Mouse (Mus musculus): ENCODE measurements at regions not wholly inside any gene's neighbourhood (a gene's known extent, or its start where the extent isn't known, plus 50 kb on each side); places are given as distances from the start of the nearest gene placed in this dataset.
A peak's percentile ranks its signal among the peaks of the same experiment; 100 is the strongest.

DNA sequence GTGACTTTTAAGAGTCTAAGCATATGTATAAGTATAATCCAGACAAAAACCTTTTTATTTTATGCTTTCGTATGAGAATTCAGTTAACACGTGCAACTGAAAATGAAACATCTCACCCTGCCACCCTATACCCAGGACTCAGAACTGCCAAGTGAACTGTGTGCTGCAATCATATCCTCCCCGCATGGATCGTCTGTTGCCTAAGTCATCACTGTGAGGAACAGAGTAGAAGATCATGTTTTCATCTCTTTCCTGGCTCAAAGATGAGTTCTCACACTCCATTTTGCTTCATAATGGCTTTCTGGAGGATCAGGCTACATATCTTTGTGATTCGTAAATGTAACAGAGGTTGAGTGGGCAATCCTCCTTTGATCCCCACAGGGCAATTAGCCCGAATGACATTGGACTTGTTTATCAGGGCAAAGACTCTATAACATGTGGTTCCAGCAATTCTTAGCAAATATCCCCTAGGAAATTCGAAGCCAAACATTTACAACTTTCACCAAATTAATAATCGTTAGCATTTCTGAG, 325.9 kb downstream of the Epha7 start:
- Histone ChIP-seq H3K4me2 (no peak overlapping the region), H3K36me3 (no peaks in the 10 kb centered on the region), H3K4me1 (replicated peaks) (no peaks in the 10 kb centered on the region), H3K27me3 (no peaks in the 10 kb centered on the region), H3K27ac (no peak overlapping the region), H3K9ac (no peak overlapping the region), H3K4me3 (no peak overlapping the region), H3K9me3 (replicated peaks) (no peaks in the 10 kb centered on the region)
- no peak for ATAC-seq (replicated peaks; ENCODE audit: insufficient number of reproducible peaks, insufficient read depth, low FRiP score, low read depth)
- 74% methylated on average over 8 of the region's 8 CpGs for WGBS

DNA sequence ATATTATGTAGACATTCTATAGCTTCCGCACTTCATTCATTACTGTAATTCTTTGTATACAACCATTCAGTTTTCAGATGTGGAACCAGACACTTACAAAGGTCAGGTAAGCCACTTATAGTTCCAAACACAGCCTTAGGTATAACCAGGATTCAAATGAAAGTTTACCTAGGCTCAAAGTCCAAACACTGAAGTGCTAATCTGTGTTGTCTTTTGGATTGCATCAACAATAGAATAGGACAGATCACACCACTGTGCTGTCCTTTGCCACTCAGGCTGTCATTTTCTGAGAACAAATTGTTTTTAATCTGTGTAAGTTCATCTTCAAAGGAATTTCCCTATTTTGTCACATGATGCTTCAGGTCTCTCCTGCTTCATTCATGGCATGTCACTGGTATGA, 330.5 kb downstream of the Epha7 start:
- Histone ChIP-seq H3K9ac (no peak overlapping the region), H3K4me1 (replicated peaks) (no peaks in the 10 kb centered on the region), H3K9me3 (replicated peaks) (no peaks in the 10 kb centered on the region), H3K27ac (no peak overlapping the region), H3K27me3 (no peaks in the 10 kb centered on the region), H3K4me2 (no peak overlapping the region), H3K36me3 (no peaks in the 10 kb centered on the region), H3K4me3 (no peak overlapping the region)
- no peak for ATAC-seq (replicated peaks; ENCODE audit: insufficient number of reproducible peaks, insufficient read depth, low FRiP score, low read depth)
- WGBS, result 91% methylated on average over 1 of the region's 1 CpGs

DNA sequence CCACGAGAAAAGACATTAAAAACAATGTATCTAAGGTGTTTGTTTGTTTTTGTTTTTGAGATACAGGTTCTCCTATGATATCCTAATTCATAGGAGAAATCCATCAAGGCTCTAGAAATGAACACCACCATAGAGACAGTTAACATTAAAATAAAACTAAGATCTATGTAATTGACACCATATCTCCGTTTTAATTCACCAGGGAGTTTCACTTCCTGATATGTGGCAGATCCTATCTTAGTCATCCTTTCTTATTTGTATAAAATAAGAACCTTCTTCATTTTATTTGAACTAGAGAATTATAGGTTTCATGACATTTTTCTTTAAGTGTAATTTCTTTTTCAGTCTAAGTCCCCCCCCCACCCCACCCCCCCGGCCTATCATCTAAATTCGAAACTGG, 332.3 kb downstream of the Epha7 start:
- Histone ChIP-seq H3K27ac (no peak overlapping the region), H3K4me2 (no peak overlapping the region), H3K27me3 (no peaks in the 10 kb centered on the region), H3K4me3 (no peak overlapping the region), H3K9ac (no peak overlapping the region), H3K9me3 (replicated peaks) (no peaks in the 10 kb centered on the region), H3K4me1 (replicated peaks) (no peaks in the 10 kb centered on the region), H3K36me3 (no peaks in the 10 kb centered on the region)
- WGBS, result 79% methylated on average over 4 of the region's 4 CpGs
- ATAC-seq (replicated peaks; ENCODE audit: insufficient number of reproducible peaks, insufficient read depth, low FRiP score, low read depth), result no peak

DNA sequence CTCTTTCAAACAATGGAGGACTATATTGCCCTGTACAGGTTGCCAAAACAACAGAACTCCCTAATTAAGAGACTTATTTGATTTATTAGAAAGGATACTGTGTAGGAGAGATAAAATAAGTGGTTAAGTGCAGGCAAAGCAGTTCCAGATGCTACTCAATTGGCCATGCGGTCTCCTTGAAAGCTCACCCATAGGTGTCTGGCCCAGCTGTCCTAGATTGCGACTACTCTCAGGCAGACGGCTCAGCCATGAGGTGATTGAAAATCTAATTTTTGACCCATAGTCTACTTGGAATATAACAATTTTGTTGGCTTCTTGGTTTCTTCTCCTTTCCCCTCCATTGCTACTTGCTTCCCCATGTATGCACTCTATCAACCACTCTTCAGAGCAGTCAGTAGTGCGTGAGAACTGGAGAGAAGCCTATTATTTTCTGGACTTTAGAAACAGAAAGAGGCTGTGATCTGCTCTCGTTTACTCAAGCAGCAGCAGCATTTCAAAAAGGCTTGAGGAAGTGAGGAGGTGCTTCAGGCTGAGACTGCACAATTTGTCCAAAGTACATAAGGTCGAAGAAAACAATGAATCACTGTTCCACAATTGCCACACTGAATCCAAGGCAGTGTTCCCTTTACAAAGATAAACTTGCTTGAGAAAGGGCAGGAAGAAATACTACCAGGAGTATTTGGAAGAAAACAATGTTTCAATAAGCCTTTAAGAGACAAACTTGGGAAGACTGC, 339.4 kb downstream of the Epha7 start:
- Histone ChIP-seq H3K27me3 (no peaks in the 10 kb centered on the region), H3K4me1 (replicated peaks) (no peaks in the 10 kb centered on the region), H3K9ac (no peak overlapping the region), H3K4me3 (no peak overlapping the region), H3K4me2 (no peak overlapping the region), H3K9me3 (replicated peaks) (no peaks in the 10 kb centered on the region), H3K36me3 (no peaks in the 10 kb centered on the region), H3K27ac (no peak overlapping the region)
- 0 out of 2 replicates have a peak, but pooled peaks have one; percentile 18 for ATAC-seq (replicated peaks; ENCODE audit: insufficient number of reproducible peaks, insufficient read depth, low FRiP score, low read depth)
- WGBS, result 67% methylated on average over 6 of the region's 6 CpGs

DNA sequence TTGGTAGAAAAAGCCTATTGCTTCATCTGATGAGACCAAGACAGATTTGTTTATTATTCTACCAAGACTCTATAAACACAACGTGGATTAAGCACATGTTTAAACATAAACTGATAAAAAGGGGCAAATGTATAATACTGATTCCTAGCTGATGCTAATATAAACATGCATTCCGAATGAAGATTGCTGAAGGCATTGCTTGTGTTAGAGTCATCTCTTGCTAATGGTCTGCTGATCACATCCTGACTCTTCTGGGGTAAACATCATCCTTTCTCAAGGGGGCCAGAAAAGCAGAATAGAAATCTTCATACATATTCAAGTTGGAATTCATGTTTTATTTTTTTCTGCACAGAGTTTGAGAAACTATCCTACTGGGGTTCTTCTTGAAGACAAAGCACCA, 369.6 kb downstream of the Epha7 start:
- H3K4me3 ChIP-seq, result no peak overlapping the region
- no peak overlapping the region for H3K9ac ChIP-seq
- H3K27me3 ChIP-seq, result no peaks in the 10 kb centered on the region
- ATAC-seq (replicated peaks; ENCODE audit: insufficient number of reproducible peaks, insufficient read depth, low FRiP score, low read depth), result no peak
- no peaks in the 10 kb centered on the region for H3K36me3 ChIP-seq
- no peaks in the 10 kb centered on the region for H3K4me1 ChIP-seq (replicated peaks)
- WGBS, result 59% methylated on average over 2 of the region's 2 CpGs
- H3K27ac ChIP-seq, result no peak overlapping the region
- H3K9me3 ChIP-seq (replicated peaks), result no peaks in the 10 kb centered on the region
- H3K4me2 ChIP-seq, result no peak overlapping the region

DNA sequence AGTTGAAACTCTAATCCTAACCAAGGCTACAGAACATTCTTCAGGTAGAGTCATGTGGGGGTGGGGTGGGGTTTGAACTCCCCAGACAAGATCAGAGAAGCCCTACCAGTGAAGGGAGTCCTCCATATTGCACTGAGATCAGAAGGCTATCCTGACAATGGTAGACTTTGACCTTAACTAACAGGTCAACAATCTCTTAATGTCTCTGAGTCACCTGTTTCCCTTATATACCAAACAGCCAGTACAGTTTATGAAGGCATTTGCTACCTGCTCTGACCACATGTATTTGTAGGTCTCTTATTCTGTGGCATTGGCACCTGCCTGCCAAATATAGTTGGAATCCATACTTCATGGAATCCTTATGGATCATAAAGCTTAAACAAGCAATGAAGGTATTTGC, 370.5 kb downstream of the Epha7 start:
- Histone ChIP-seq H3K4me2 (no peak overlapping the region), H3K9ac (no peak overlapping the region), H3K36me3 (no peaks in the 10 kb centered on the region), H3K4me1 (replicated peaks) (no peaks in the 10 kb centered on the region), H3K4me3 (no peak overlapping the region), H3K27ac (no peak overlapping the region), H3K27me3 (no peaks in the 10 kb centered on the region), H3K9me3 (replicated peaks) (no peaks in the 10 kb centered on the region)
- ATAC-seq (replicated peaks; ENCODE audit: insufficient number of reproducible peaks, insufficient read depth, low FRiP score, low read depth), result no peak

DNA sequence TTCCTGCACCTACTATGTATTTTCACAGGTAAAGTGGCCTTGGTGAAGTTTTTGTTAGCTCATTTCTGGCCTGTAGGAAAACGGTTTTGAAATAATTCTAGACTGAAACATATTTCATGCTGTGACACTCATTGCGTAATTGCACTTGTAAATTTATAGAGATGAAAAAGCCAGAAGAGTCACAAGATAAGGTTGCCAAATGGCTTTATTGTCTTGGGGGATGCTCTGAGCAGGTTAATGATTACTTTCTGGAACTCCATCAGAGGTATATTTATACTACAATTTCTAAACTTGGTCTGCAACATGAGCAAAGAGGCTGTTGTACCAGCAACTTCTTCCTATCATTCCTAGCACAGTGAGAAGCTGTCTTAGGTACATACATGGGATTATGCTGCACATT, 370.9 kb downstream of the Epha7 start:
- H3K9ac ChIP-seq, result no peak overlapping the region
- no peaks in the 10 kb centered on the region for H3K36me3 ChIP-seq
- H3K27ac ChIP-seq, result no peak overlapping the region
- no peaks in the 10 kb centered on the region for H3K27me3 ChIP-seq
- no peaks in the 10 kb centered on the region for H3K9me3 ChIP-seq (replicated peaks)
- no peak for ATAC-seq (replicated peaks; ENCODE audit: insufficient number of reproducible peaks, insufficient read depth, low FRiP score, low read depth)
- H3K4me1 ChIP-seq (replicated peaks), result no peaks in the 10 kb centered on the region
- H3K4me3 ChIP-seq, result no peak overlapping the region
- no peak overlapping the region for H3K4me2 ChIP-seq
- WGBS, result 89% methylated on average over 2 of the region's 2 CpGs

DNA sequence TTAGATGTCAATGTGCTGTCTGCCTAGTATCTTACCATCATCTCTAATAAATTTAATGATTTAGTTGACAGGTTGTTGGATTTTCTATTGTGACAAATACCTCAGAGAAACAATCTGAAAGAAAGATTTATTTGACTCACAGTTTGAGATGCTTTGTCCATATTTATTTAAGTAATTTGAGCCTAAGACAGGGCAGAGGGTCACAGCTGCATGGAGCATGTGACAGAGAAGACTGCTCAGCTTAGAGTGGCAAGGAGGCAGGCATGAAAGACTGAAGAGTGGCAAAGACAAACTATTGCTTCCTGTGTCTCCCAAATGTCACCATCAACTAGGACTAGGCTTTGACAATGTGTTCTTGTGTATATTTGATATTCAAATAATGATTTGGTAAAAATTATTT, 388.0 kb downstream of the Epha7 start:
- Histone ChIP-seq H3K4me3 (no peak overlapping the region), H3K4me1 (replicated peaks) (no peaks in the 10 kb centered on the region), H3K36me3 (no peaks in the 10 kb centered on the region), H3K4me2 (no peak overlapping the region), H3K27me3 (no peaks in the 10 kb centered on the region), H3K9ac (no peak overlapping the region), H3K9me3 (replicated peaks) (no peaks in the 10 kb centered on the region), H3K27ac (no peak overlapping the region)
- ATAC-seq (replicated peaks; ENCODE audit: insufficient number of reproducible peaks, insufficient read depth, low FRiP score, low read depth), result no peak

Measured in heart, embryonic 15.5 days (tissue).